Mouse (Mus musculus) hindbrain, embryonic 12.5 days (tissue): Measurements from ENCODE around the gene Rnf103. TPM values are rescaled to one million over a fixed set of nuclear protein-coding genes. Genes with fewer than 3 reads are reported as not detected.

Source experiments
- ATAC-seq: fragments of 200-750 bp; cut with Nextera tagmentation; 2 replicates; pipeline ENCODE4 v1.8.0; 2017; ENCODE audit warnings: moderate TSS enrichment; ENCODE audit not compliant: low FRiP score
- H3K27ac ChIP-seq: fragments of 300-500 bp; sonication (generic); 2 replicates; pipeline ENCODE4 v1.5.1; 2016; ENCODE audit warnings: mild to moderate bottlenecking
- H3K27me3 ChIP-seq: fragments of 300-500 bp; sonication (generic); 2 replicates; pipeline ENCODE4 v1.6.1; 2016; ENCODE audit warnings: mild to moderate bottlenecking
- H3K36me3 ChIP-seq: fragments of 300-500 bp; sonication (generic); 2 replicates; pipeline ENCODE4 v1.6.1; 2016; ENCODE audit warnings: mild to moderate bottlenecking
- H3K4me1 ChIP-seq: fragments of 300-500 bp; sonication (generic); 2 replicates; pipeline ENCODE4 v1.6.1; 2016
- H3K4me2 ChIP-seq: fragments of 300-500 bp; sonication (generic); replicated peaks from 2 replicates; pipeline ENCODE4 v1.6.1; 2016; ENCODE audit warnings: mild to moderate bottlenecking
- H3K4me3 ChIP-seq: fragments of 300-500 bp; sonication (generic); 2 replicates; pipeline ENCODE4 v1.5.1; 2016; ENCODE audit warnings: mild to moderate bottlenecking
- H3K9ac ChIP-seq: fragments of 300-500 bp; sonication (generic); 2 replicates; pipeline ENCODE4 v1.6.1; 2016; ENCODE audit warnings: mild to moderate bottlenecking, moderate library complexity
- H3K9me3 ChIP-seq: fragments of 300-500 bp; sonication (generic); replicated peaks from 2 replicates; pipeline ENCODE4 v1.6.1; 2016; ENCODE audit warnings: mild to moderate bottlenecking
- WGBS: fragments of 180-500 bp; shearing (Covaris S2); methylation state at CpG from one replicate; pipeline ENCODE4 v1.1.7; 2016; 5-methylcytosine and 5-hydroxymethylcytosine counted together
- polyA plus RNA-seq: library from polyadenylated mRNA; unstranded; fragments of >200 nt; fragmentation: Nextera tagmentation; extraction: Ambion mirVana; gene quantifications from 2 replicates; pipeline ENCODE4 v1.2.1, GENCODE M21; 2016

Gene Rnf103
- polyA plus RNA-seq, 1 experiment from 2014 or later: 29.0 TPM

GRCm38 (mm10) chr6:71556826-71557225 is 63.1 kb downstream of the Rnf103 start:
- Histone ChIP-seq H3K4me3 (no peak overlapping the region), H3K36me3 (peaks cover 15% of the 10 kb centered on the region; the same call in 1 of the 2 replicates), H3K4me2 (no peak overlapping the region), H3K9ac (no peak overlapping the region), H3K9me3 (no peaks in the 10 kb centered on the region), H3K27ac (no peak overlapping the region), H3K27me3 (no peaks in the 10 kb centered on the region), H3K4me1 (no peaks in the 10 kb centered on the region)
- WGBS: 94% methylated on average over 2 of the region's 2 CpGs
- no peak for ATAC-seq

Other genes with a start within 250 kb of the Rnf103 start
- gene Krcc1, start 222.2 kb upstream of the Rnf103 start, polyA plus RNA-seq: 30.3 and 31.6 TPM in 2 replicates
- 0.61 and 2.4 TPM in 2 replicates for gene Smyd1, start 171.7 kb upstream of the Rnf103 start, polyA plus RNA-seq
- not detected in 2 replicates for gene Cd8b1, start 171.1 kb upstream of the Rnf103 start, polyA plus RNA-seq
- gene Cd8a, start 120.5 kb upstream of the Rnf103 start, polyA plus RNA-seq: not detected in 2 replicates
- gene Rmnd5a, start 53.3 kb upstream of the Rnf103 start, polyA plus RNA-seq: 15.5 and 18.4 TPM in 2 replicates
- gene Chmp3, start 49.9 kb downstream of the Rnf103 start, polyA plus RNA-seq: 49.3 and 53.4 TPM in 2 replicates
- 87.1 and 91.0 TPM in 2 replicates for gene Kdm3a, start 139.1 kb downstream of the Rnf103 start, polyA plus RNA-seq
- gene Reep1, start 213.7 kb downstream of the Rnf103 start, polyA plus RNA-seq: 122 and 126 TPM in 2 replicates